Mouse (Mus musculus): ENCODE data around the gene Zfp286. TPM values are rescaled to one million over a fixed set of nuclear protein-coding genes. Genes with fewer than 3 reads are reported as not detected.

Gene Zfp286
- total RNA-seq, 2 experiments from 2014 or later: 7.1 to 7.2 TPM

GRCm38 (mm10) chr11:62804119-62804518 is 14.9 kb upstream of the Zfp286 start:
- ATAC-seq (replicated peaks; ENCODE audit: poor library complexity): no peak

GRCm38 (mm10) chr11:62789617-62789936 is 315 bp upstream of the Zfp286 start:
- no peak for ATAC-seq (replicated peaks; ENCODE audit: poor library complexity)

GRCm38 (mm10) chr11:62776510-62776909 is 12.8 kb downstream of the Zfp286 start:
- no peak for ATAC-seq (replicated peaks; ENCODE audit: poor library complexity)

- no peak for ATAC-seq (replicated peaks; ENCODE audit: poor library complexity)
Measured at GRCm38 (mm10) chr11:62760755-62761457, 28.4 kb downstream of the Zfp286 start.

- ATAC-seq (replicated peaks; ENCODE audit: poor library complexity): no peak
Measured at GRCm38 (mm10) chr11:62758491-62758890, 30.8 kb downstream of the Zfp286 start.

- no peak for ATAC-seq (replicated peaks; ENCODE audit: poor library complexity)
Measured at GRCm38 (mm10) chr11:62757906-62758305, 31.4 kb downstream of the Zfp286 start.

GRCm38 (mm10) chr11:62757143-62757507 is 32.1 kb downstream of the Zfp286 start:
- no peak for ATAC-seq (replicated peaks; ENCODE audit: poor library complexity)

- peak; percentile 99 for ATAC-seq (replicated peaks; ENCODE audit: poor library complexity)
Measured at GRCm38 (mm10) chr11:62756456-62757142, 32.7 kb downstream of the Zfp286 start.

- ATAC-seq (replicated peaks; ENCODE audit: poor library complexity): no peak
Measured at GRCm38 (mm10) chr11:62752780-62753179, 36.5 kb downstream of the Zfp286 start, which contains the start of gene Gm10428. Gene Gm10428, plus strand, starts transcription at chr11:62753100.

GRCm38 (mm10) chr11:62752191-62752590 is 37.1 kb downstream of the Zfp286 start:
- no peak for ATAC-seq (replicated peaks; ENCODE audit: poor library complexity)

GRCm38 (mm10) chr11:62749445-62749844 is 39.8 kb downstream of the Zfp286 start:
- ATAC-seq (replicated peaks; ENCODE audit: poor library complexity): peak; percentile 70

GRCm38 (mm10) chr11:62748062-62748461 is 41.2 kb downstream of the Zfp286 start:
- no peak for ATAC-seq (replicated peaks; ENCODE audit: poor library complexity)

- ATAC-seq (replicated peaks; ENCODE audit: poor library complexity): no peak
Measured at GRCm38 (mm10) chr11:62747227-62747626, 42.0 kb downstream of the Zfp286 start.

- ATAC-seq (replicated peaks; ENCODE audit: poor library complexity): peak; percentile 59
Measured at GRCm38 (mm10) chr11:62746001-62746533, 43.2 kb downstream of the Zfp286 start.

- ATAC-seq (replicated peaks; ENCODE audit: poor library complexity): peak; percentile 86
Measured at GRCm38 (mm10) chr11:62744103-62744502, 45.2 kb downstream of the Zfp286 start.

- ATAC-seq (replicated peaks; ENCODE audit: poor library complexity): no peak
Measured at GRCm38 (mm10) chr11:62742261-62742957, 46.9 kb downstream of the Zfp286 start.

- peak; percentile 69 for ATAC-seq (replicated peaks; ENCODE audit: poor library complexity)
Measured at GRCm38 (mm10) chr11:62741186-62741585, 48.1 kb downstream of the Zfp286 start.

- no peak for ATAC-seq (replicated peaks; ENCODE audit: poor library complexity)
Measured at GRCm38 (mm10) chr11:62732665-62733064, 56.6 kb downstream of the Zfp286 start.

- ATAC-seq (replicated peaks; ENCODE audit: poor library complexity): no peak
Measured at GRCm38 (mm10) chr11:62732022-62732387, 57.3 kb downstream of the Zfp286 start.

- ATAC-seq (replicated peaks; ENCODE audit: poor library complexity): peak; percentile 90
Measured at GRCm38 (mm10) chr11:62731311-62732021, 57.8 kb downstream of the Zfp286 start, which contains the start of gene Zfp287. Gene Zfp287, minus strand, starts transcription at chr11:62731905.

- no peak for ATAC-seq (replicated peaks; ENCODE audit: poor library complexity)
Measured at GRCm38 (mm10) chr11:62728276-62728675, 61.0 kb downstream of the Zfp286 start.

Data from megakaryocyte progenitor cell, adult 5-6 weeks (primary cell).